Mouse (Mus musculus): ENCODE measurements around the gene Eif4a3.

The Eif4a3 gene

GRCm38 (mm10) chr11:119299391-119300245 lies at the start of gene Eif4a3:
TSS of gene Eif4a3 (minus strand) at chr11:119300089.
- peak; percentile 98 for DNase-seq

GRCm38 (mm10) chr11:119347125-119347524 lies 47.2 kb upstream of the Eif4a3 start:
- no peak for DNase-seq

GRCm38 (mm10) chr11:119344865-119345264 lies 45.0 kb upstream of the Eif4a3 start:
- DNase-seq, result no peak

GRCm38 (mm10) chr11:119344178-119344577 lies 44.3 kb upstream of the Eif4a3 start:
- DNase-seq, result no peak

- DNase-seq, result peak; percentile 79
Observed at GRCm38 (mm10) chr11:119339637-119340036, 39.7 kb upstream of the Eif4a3 start.

GRCm38 (mm10) chr11:119339179-119339578 lies 39.3 kb upstream of the Eif4a3 start:
- DNase-seq, result no peak

- no peak for DNase-seq
Observed at GRCm38 (mm10) chr11:119338271-119339059, 38.6 kb upstream of the Eif4a3 start.

- no peak for DNase-seq
Observed at GRCm38 (mm10) chr11:119331970-119332369, 32.1 kb upstream of the Eif4a3 start.

GRCm38 (mm10) chr11:119330592-119330991 lies 30.7 kb upstream of the Eif4a3 start:
- no peak for DNase-seq

- no peak for DNase-seq
Observed at GRCm38 (mm10) chr11:119325068-119325467, 25.2 kb upstream of the Eif4a3 start.

GRCm38 (mm10) chr11:119322521-119322920 lies 22.6 kb upstream of the Eif4a3 start:
- no peak for DNase-seq

GRCm38 (mm10) chr11:119316720-119317119 lies 16.8 kb upstream of the Eif4a3 start:
- DNase-seq, result no peak

- DNase-seq, result peak; percentile 67
Observed at GRCm38 (mm10) chr11:119314252-119314936, 14.5 kb upstream of the Eif4a3 start.

GRCm38 (mm10) chr11:119310621-119311020 lies 10.7 kb upstream of the Eif4a3 start:
- no peak for DNase-seq

GRCm38 (mm10) chr11:119307916-119308315 lies 8.0 kb upstream of the Eif4a3 start:
- no peak for DNase-seq

- no peak for DNase-seq
Observed at GRCm38 (mm10) chr11:119307658-119307867, 7.7 kb upstream of the Eif4a3 start, which contains the start of gene Card14. TSS of gene Card14 (plus strand) at chr11:119307768.

GRCm38 (mm10) chr11:119306762-119307657 lies 7.1 kb upstream of the Eif4a3 start:
- DNase-seq, result no peak

- DNase-seq, result peak; percentile 57
Observed at GRCm38 (mm10) chr11:119304904-119305712, 5.2 kb upstream of the Eif4a3 start.

- DNase-seq, result no peak
Observed at GRCm38 (mm10) chr11:119300986-119301385, 1.1 kb upstream of the Eif4a3 start.

GRCm38 (mm10) chr11:119300246-119300935 lies 502 bp upstream of the Eif4a3 start:
- DNase-seq, result no peak

- DNase-seq, result no peak
Observed at GRCm38 (mm10) chr11:119298917-119299316, 972 bp downstream of the Eif4a3 start.
